Mouse (Mus musculus) T-helper 1 cell (primary cell): ENCODE data around the gene Mapkapk5.

ENCODE experiments used
- in situ Hi-C: fragments of 300-600 bp; cut with MboI, MseI; formaldehyde crosslinking; loops from one replicate; pipeline ENCODE4 v1.15.1; 2025; ENCODE audit warnings: high pct_unique_total_duplicates

The Mapkapk5 gene

GRCm38 (mm10) chr5:121500719-121501118 is 45.0 kb downstream of the Mapkapk5 start:
- in situ Hi-C loops, result no loop called here

- in situ Hi-C loops, result no loop called here
Measured at GRCm38 (mm10) chr5:121493305-121493704, 52.4 kb downstream of the Mapkapk5 start.

- in situ Hi-C loops, result loop anchor here (5.0 kb wide), 1 partner anchor 468 kb away; no protein-coding TSS in a partner anchor
Measured at GRCm38 (mm10) chr5:121484801-121485200, 60.9 kb downstream of the Mapkapk5 start.

GRCm38 (mm10) chr5:121477680-121478079 is 68.0 kb downstream of the Mapkapk5 start:
- in situ Hi-C loops, result loop anchor here (5.0 to 10.0 kb wide), 2 partner anchors 35 to 623 kb away; no protein-coding TSS in a partner anchor

- in situ Hi-C loops, result loop anchor here (5.0 to 10.0 kb wide), 2 partner anchors 34 to 621 kb away; no protein-coding TSS in a partner anchor
Measured at GRCm38 (mm10) chr5:121476040-121476439, 69.7 kb downstream of the Mapkapk5 start.
